Mouse (Mus musculus) limb, embryonic 11.5 days (tissue): ENCODE data around the gene Il1rapl1. TPM values are rescaled to one million over a fixed set of nuclear protein-coding genes. Genes with fewer than 3 reads are reported as not detected.
"Not testable (repeated sequence)": the region's sequence is repeated elsewhere in the genome, so short reads cannot be mapped to it uniquely, and the experiment has no call there.

Experiments used
- ATAC-seq: fragments of 200-750 bp; cut with Nextera tagmentation; 2 replicates; pipeline ENCODE4 v1.8.0; 2017; ENCODE audit warnings: low read depth; ENCODE audit not compliant: insufficient number of reproducible peaks, low FRiP score, low TSS enrichment
- DNase-seq: peaks from one replicate; pipeline ENCODE4 v3.0.0-alpha.2; 2015; ENCODE audit warnings: low spot score
- H3K27ac ChIP-seq: fragments of 300-500 bp; sonication (generic); replicated peaks from 2 replicates; pipeline ENCODE4 v1.5.1; 2014; ENCODE audit warnings: low read depth, mild to moderate bottlenecking, low read length
- H3K27me3 ChIP-seq: fragments of 300-500 bp; sonication (generic); 2 replicates; pipeline ENCODE4 v1.6.1; 2014; ENCODE audit warnings: mild to moderate bottlenecking, low read length, mixed read lengths; ENCODE audit not compliant: control insufficient read depth, insufficient read depth
- H3K36me3 ChIP-seq: fragments of 300-500 bp; sonication (generic); 2 replicates; pipeline ENCODE4 v1.6.1; 2014; ENCODE audit warnings: mild to moderate bottlenecking, low read length, moderate library complexity, mixed read lengths; ENCODE audit not compliant: control insufficient read depth, insufficient read depth
- H3K4me1 ChIP-seq: fragments of 300-500 bp; sonication (generic); 2 replicates; pipeline ENCODE4 v1.6.1; 2014; ENCODE audit warnings: low read length, mixed read lengths; ENCODE audit not compliant: control insufficient read depth, insufficient read depth
- H3K4me2 ChIP-seq: fragments of 300-500 bp; sonication (generic); 2 replicates; pipeline ENCODE4 v1.6.1; 2014; ENCODE audit warnings: low read depth, mild to moderate bottlenecking, moderate library complexity; ENCODE audit not compliant: severe bottlenecking
- H3K4me3 ChIP-seq: fragments of 300-500 bp; sonication (generic); 2 replicates; pipeline ENCODE4 v1.5.1; 2014; ENCODE audit warnings: low read depth, low read length
- H3K9ac ChIP-seq: fragments of 300-500 bp; sonication (generic); 2 replicates; pipeline ENCODE4 v1.6.1; 2014; ENCODE audit warnings: mild to moderate bottlenecking, low read length
- H3K9me3 ChIP-seq: fragments of 300-500 bp; sonication (generic); 2 replicates; pipeline ENCODE4 v1.6.1; 2016; ENCODE audit warnings: low read length; ENCODE audit not compliant: control insufficient read depth
- WGBS: fragments of 180-500 bp; shearing (Covaris S2); extraction: QIAGEN DNeasy Blood & Tissue Kit; methylation state at CpG from one replicate; pipeline ENCODE4 v1.1.7; 2014; 5-methylcytosine and 5-hydroxymethylcytosine counted together
- polyA plus RNA-seq: library from polyadenylated mRNA; unstranded; fragments of >200 nt; fragmentation: Nextera tagmentation; extraction: Ambion mirVana; gene quantifications from 2 replicates; pipeline ENCODE4 v1.2.1, GENCODE M21; 2014

Il1rapl1 gene
- polyA plus RNA-seq, 1 experiment from 2014 or later: 0.29 TPM

GRCm38 (mm10) chrX:87483416-87483815, 632.0 kb downstream of the Il1rapl1 start:
- no peak overlapping the region for H3K27ac ChIP-seq
- H3K9ac ChIP-seq: no peak overlapping the region
- DNase-seq: no peak
- H3K4me1 ChIP-seq: no peaks in the 10 kb centered on the region
- ATAC-seq: no peak
- 83% methylated on average over 1 of the region's 1 CpGs for WGBS
- no peak overlapping the region for H3K4me2 ChIP-seq
- no peaks in the 10 kb centered on the region for H3K27me3 ChIP-seq
- H3K36me3 ChIP-seq: no peaks in the 10 kb centered on the region
- H3K4me3 ChIP-seq: no peak overlapping the region
- no peaks in the 10 kb centered on the region for H3K9me3 ChIP-seq

DNA sequence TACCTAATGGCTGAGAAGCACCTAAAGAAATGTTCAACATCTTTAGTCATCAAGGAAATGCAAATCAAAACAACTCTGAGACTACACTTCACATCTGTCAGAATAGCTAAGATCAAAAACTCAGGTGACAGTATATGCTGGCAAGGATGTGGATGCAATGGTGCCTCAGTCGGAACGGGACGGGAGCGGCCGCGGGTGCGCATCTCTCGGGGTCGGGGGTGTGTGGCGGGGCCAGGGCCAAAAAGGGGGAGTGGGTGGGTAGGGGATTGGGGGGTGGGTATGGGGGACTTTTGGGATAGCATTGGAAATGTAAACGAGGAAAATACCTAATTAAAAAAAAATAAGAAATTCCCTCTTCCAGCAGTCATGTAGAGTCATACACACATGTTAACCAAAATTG, 877.3 kb downstream of the Il1rapl1 start:
- 73% methylated on average over 11 of the region's 11 CpGs for WGBS
- H3K4me1 ChIP-seq, H3K27ac ChIP-seq, H3K4me2 ChIP-seq, H3K36me3 ChIP-seq, H3K9ac ChIP-seq, ATAC-seq, H3K9me3 ChIP-seq, H3K4me3 ChIP-seq, H3K27me3 ChIP-seq: not testable (repeated sequence)
- DNase-seq: peak; percentile 95

DNA sequence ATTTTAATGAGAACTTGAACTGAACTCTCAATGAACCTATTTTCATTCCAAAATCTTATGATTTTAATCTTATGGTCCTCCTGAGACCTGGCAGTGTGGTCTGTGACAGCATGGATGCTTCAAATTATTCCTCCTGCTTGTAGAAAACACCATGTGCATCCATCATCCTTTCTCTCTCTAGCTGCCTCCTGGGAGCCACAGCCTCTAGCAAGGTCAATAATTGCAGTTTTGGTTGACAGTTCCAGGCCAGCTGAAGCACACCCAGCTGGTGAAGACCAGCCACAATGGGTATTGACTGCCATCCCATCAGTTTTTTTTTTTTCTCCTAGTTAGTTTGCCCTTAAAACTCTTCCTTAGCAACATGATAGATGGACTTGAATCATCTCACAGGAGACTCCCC, 890.2 kb downstream of the Il1rapl1 start:
- DNase-seq (no peak), ATAC-seq (no peak)
- no peak overlapping the region for H3K4me2 ChIP-seq
- H3K27ac ChIP-seq: no peak overlapping the region
- no peaks in the 10 kb centered on the region for H3K27me3 ChIP-seq
- H3K4me1 ChIP-seq: no peaks in the 10 kb centered on the region
- no peaks in the 10 kb centered on the region for H3K36me3 ChIP-seq
- H3K9ac ChIP-seq: no peak overlapping the region
- H3K9me3 ChIP-seq: no peaks in the 10 kb centered on the region
- H3K4me3 ChIP-seq: no peak overlapping the region

DNA sequence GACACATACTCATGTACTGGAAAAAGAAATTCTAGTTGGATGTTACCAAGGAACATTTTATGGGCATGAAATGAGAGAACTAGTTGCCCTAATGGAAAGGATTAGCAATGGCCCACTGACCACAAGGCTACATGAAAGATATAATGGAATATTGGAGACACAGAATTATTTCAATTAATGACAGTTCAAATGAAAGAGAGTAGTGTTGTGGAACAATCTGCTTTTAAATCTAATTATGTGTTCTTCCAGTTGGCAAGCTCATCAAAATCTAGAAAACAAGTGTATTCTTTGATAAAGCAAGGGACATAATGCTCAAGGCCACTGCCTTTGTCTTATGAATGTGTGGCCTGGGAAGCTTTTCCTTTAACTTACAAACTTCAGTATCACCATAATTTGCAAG, 1113.1 kb downstream of the Il1rapl1 start:
- no peak overlapping the region for H3K9ac ChIP-seq
- no peak overlapping the region for H3K27ac ChIP-seq
- H3K4me1 ChIP-seq: no peaks in the 10 kb centered on the region
- no peaks in the 10 kb centered on the region for H3K9me3 ChIP-seq
- H3K27me3 ChIP-seq: no peaks in the 10 kb centered on the region
- DNase-seq (no peak), ATAC-seq (no peak)
- H3K4me3 ChIP-seq: no peak overlapping the region
- H3K36me3 ChIP-seq: no peaks in the 10 kb centered on the region
- H3K4me2 ChIP-seq: no peak overlapping the region

- H3K4me3 ChIP-seq: no peak overlapping the region
- H3K9me3 ChIP-seq: no peaks in the 10 kb centered on the region
- no peak overlapping the region for H3K9ac ChIP-seq
- H3K4me2 ChIP-seq: no peak overlapping the region
- H3K36me3 ChIP-seq: no peaks in the 10 kb centered on the region
- no peak for DNase-seq
- no peaks in the 10 kb centered on the region for H3K27me3 ChIP-seq
- H3K4me1 ChIP-seq: no peaks in the 10 kb centered on the region
- WGBS: 41% methylated on average over 1 of the region's 1 CpGs
- no peak for ATAC-seq
- H3K27ac ChIP-seq: no peak overlapping the region
Measured at GRCm38 (mm10) chrX:86955126-86955525, 1160.3 kb downstream of the Il1rapl1 start.

GRCm38 (mm10) chrX:86954614-86955013, 1160.8 kb downstream of the Il1rapl1 start:
- no peaks in the 10 kb centered on the region for H3K27me3 ChIP-seq
- H3K9me3 ChIP-seq: no peaks in the 10 kb centered on the region
- no peak overlapping the region for H3K4me2 ChIP-seq
- WGBS: 98% methylated on average over 1 of the region's 1 CpGs
- ATAC-seq: no peak
- no peak overlapping the region for H3K4me3 ChIP-seq
- DNase-seq: no peak
- H3K27ac ChIP-seq: no peak overlapping the region
- no peak overlapping the region for H3K9ac ChIP-seq
- H3K4me1 ChIP-seq: no peaks in the 10 kb centered on the region
- no peaks in the 10 kb centered on the region for H3K36me3 ChIP-seq

DNA sequence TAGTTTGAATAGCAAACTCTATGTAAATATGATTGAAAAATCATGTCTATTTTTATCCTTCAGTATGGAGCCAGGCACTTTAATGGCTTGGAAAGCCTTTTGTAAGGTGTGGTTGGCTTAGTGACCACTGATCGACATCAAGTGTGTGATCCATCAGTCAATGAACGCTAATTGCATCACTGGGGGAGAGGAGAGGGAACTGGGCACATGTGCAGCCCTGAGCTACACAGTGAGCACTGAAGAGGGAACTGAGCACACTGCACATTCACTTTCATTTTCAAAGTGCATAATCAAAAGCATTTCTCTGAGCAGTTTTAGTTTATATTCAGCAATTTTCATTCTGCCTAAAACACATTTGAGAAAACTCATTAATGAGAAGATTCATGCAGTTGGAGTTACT, 1164.5 kb downstream of the Il1rapl1 start:
- Histone ChIP-seq H3K9me3 (no peaks in the 10 kb centered on the region), H3K27ac (no peak overlapping the region), H3K36me3 (no peaks in the 10 kb centered on the region), H3K4me2 (no peak overlapping the region), H3K9ac (no peak overlapping the region), H3K4me3 (no peak overlapping the region), H3K4me1 (no peaks in the 10 kb centered on the region), H3K27me3 (no peaks in the 10 kb centered on the region)
- no peak for DNase-seq
- WGBS: 51% methylated on average over 2 of the region's 2 CpGs
- no peak for ATAC-seq

- Histone ChIP-seq H3K9me3 (no peaks in the 10 kb centered on the region), H3K4me1 (no peaks in the 10 kb centered on the region)
- ATAC-seq: no peak
Measured at GRCm38 (mm10) chrX:86949112-86949511, 1166.3 kb downstream of the Il1rapl1 start.

GRCm38 (mm10) chrX:86854835-86855234, 1260.6 kb downstream of the Il1rapl1 start:
- H3K9me3 ChIP-seq: no peaks in the 10 kb centered on the region
- no peak overlapping the region for H3K4me3 ChIP-seq
- H3K4me1 ChIP-seq: no peaks in the 10 kb centered on the region
- no peak overlapping the region for H3K27ac ChIP-seq
- H3K9ac ChIP-seq: no peak overlapping the region
- no peak for DNase-seq
- no peak for ATAC-seq
- no peak overlapping the region for H3K4me2 ChIP-seq
- H3K36me3 ChIP-seq: no peaks in the 10 kb centered on the region
- WGBS: 79% methylated on average over 2 of the region's 2 CpGs
- H3K27me3 ChIP-seq: no peaks in the 10 kb centered on the region

More at GRCm38 (mm10) chrX:86949112-86949511, 1166.3 kb downstream of the Il1rapl1 start:
- Histone ChIP-seq H3K4me2 (no peak overlapping the region), H3K27me3 (no peaks in the 10 kb centered on the region), H3K4me3 (no peak overlapping the region), H3K36me3 (no peaks in the 10 kb centered on the region), H3K27ac (no peak overlapping the region), H3K9ac (no peak overlapping the region)
- no peak for DNase-seq
